ENCODE assay signal across 24 mouse cellular contexts in genomic region chr17:54188997-54189553, GRCm38 (mm10).
DNase-seq lines count a peak whose midpoint lies in the region; ATAC-seq and TF ChIP-seq lines count a peak whose summit lies in the region.
"Had no signal": no experiment of that assay in that cellular context is flagged by ENCODE, and none has a peak within 500 bp of the region (broad histone marks: within the 10 kb centered on the region; RNA-seq: fewer than 3 reads in every experiment).

No protein-coding gene starts in this region.

- TF ChIP-seq POLR2A in embryonic fibroblast, embryonic 13.5 days (IDR thresholded peaks at IDR 0.05; ENCODE audit: low read depth, low read length): no peak
- no peak for TF ChIP-seq POLR2A in cerebellum, adult 2 months (IDR thresholded peaks at IDR 0.05; ENCODE audit: borderline replicate concordance, insufficient read depth, low read length)

- H3K9me3 ChIP-seq in kidney, postnatal 0 days (replicated peaks; ENCODE audit: low read length): no peaks in the 10 kb centered on the region
- no peaks in the 10 kb centered on the region for H3K9me3 ChIP-seq in lung, embryonic 16.5 days (ENCODE audit: control insufficient read depth, low read length)
- H3K9me3 ChIP-seq: embryonic facial prominence, embryonic 15.5 days; forebrain, embryonic 15.5 days; heart, embryonic 10.5 days; hindbrain, embryonic 12.5 days had no signal

- DNase-seq in kidney, postnatal 0 days (ENCODE audit: low spot score): peak; percentile 87
- no peak for DNase-seq in kidney, adult 18-20 months
- DNase-seq in lung, adult 18-20 months: no peak
- DNase-seq in NIH3T3 (ENCODE audit: low read depth): peak; percentile 2
- DNase-seq in heart, adult 11 months: no peak
- DNase-seq in cerebellum, adult 2 months: no peak
- DNase-seq: adrenal gland, postnatal 10 days; B cell, adult 2 months; cerebellum, adult 11 months; cerebellum, adult 9-10 months; cerebellum, postnatal 36 days; gastrocnemius, postnatal 36 days; heart, adult 18-20 months; heart, postnatal 10 days; heart, postnatal 4 days had no signal

- ATAC-seq in kidney, postnatal 0 days (replicated peaks; ENCODE audit: low FRiP score, low read depth): no peak
- ATAC-seq in lung, embryonic 16.5 days (ENCODE audit: low read depth): peak; percentile 52; the same call in 1 of the 2 replicates
- ATAC-seq: CD4-positive, CD25-positive, alpha-beta regulatory T cell, adult 4 months; forebrain, embryonic 15.5 days; hindbrain, embryonic 16.5 days had no signal

- no peak overlapping the region for H3K27ac ChIP-seq in kidney, postnatal 0 days
- H3K27ac ChIP-seq in lung, embryonic 16.5 days (ENCODE audit: low read length): no peak overlapping the region
- peak overlapping the region; percentile 65 for H3K27ac ChIP-seq in embryonic fibroblast, embryonic 13.5 days (ENCODE audit: insufficient read depth, low read length)
- H3K27ac ChIP-seq in cerebellum, adult 2 months (ENCODE audit: insufficient read depth, low read length): no peak overlapping the region
- H3K27ac ChIP-seq: embryonic facial prominence, embryonic 15.5 days; forebrain, embryonic 15.5 days; heart, embryonic 10.5 days; hindbrain, embryonic 12.5 days had no signal

- no peaks in the 10 kb centered on the region for H3K4me1 ChIP-seq in kidney, postnatal 0 days (replicated peaks; ENCODE audit: insufficient read depth, low read length)
- no peaks in the 10 kb centered on the region for H3K4me1 ChIP-seq in lung, embryonic 16.5 days (replicated peaks; ENCODE audit: control insufficient read depth, insufficient read depth, low read length)
- no peaks in the 10 kb centered on the region for H3K4me1 ChIP-seq in embryonic fibroblast, embryonic 13.5 days (ENCODE audit: control insufficient read depth, insufficient read depth, low read length)
- no peaks in the 10 kb centered on the region for H3K4me1 ChIP-seq in cerebellum, adult 2 months (ENCODE audit: control insufficient read depth, insufficient read depth, low read length)
- H3K4me1 ChIP-seq: embryonic facial prominence, embryonic 15.5 days; heart, embryonic 10.5 days had no signal

- TF ChIP-seq CTCF in kidney, postnatal 0 days (IDR thresholded peaks at IDR 0.05; ENCODE audit: low read depth): no peak
- no peak for TF ChIP-seq CTCF in embryonic fibroblast, embryonic 13.5 days (IDR thresholded peaks at IDR 0.05; ENCODE audit: borderline replicate concordance, insufficient read depth, low read length)
- TF ChIP-seq CTCF in cerebellum, adult 2 months (IDR thresholded peaks at IDR 0.05; ENCODE audit: borderline replicate concordance, insufficient read depth, low read depth, low read length): no peak

- no peaks in the 10 kb centered on the region for H3K36me3 ChIP-seq in kidney, postnatal 0 days (ENCODE audit: insufficient read depth, low read length)
- H3K36me3 ChIP-seq in lung, embryonic 16.5 days (ENCODE audit: control insufficient read depth, insufficient read depth, low read length): no peaks in the 10 kb centered on the region
- H3K36me3 ChIP-seq: embryonic facial prominence, embryonic 15.5 days; forebrain, embryonic 15.5 days; G1E; heart, embryonic 10.5 days; hindbrain, embryonic 12.5 days had no signal

- H3K9ac ChIP-seq in kidney, postnatal 0 days (ENCODE audit: low read depth, low read length): no peak overlapping the region
- H3K9ac ChIP-seq in lung, embryonic 16.5 days (ENCODE audit: low read length): no peak overlapping the region
- H3K9ac ChIP-seq: embryonic facial prominence, embryonic 15.5 days; forebrain, embryonic 15.5 days; hindbrain, embryonic 12.5 days had no signal

- no peak overlapping the region for H3K4me2 ChIP-seq in kidney, postnatal 0 days (ENCODE audit: low read length)
- no peak overlapping the region for H3K4me2 ChIP-seq in lung, embryonic 16.5 days (ENCODE audit: low read depth, low read length)
- H3K4me2 ChIP-seq: embryonic facial prominence, embryonic 15.5 days; forebrain, embryonic 15.5 days; hindbrain, embryonic 12.5 days had no signal

- no peak overlapping the region for H3K4me3 ChIP-seq in kidney, postnatal 0 days (replicated peaks; ENCODE audit: low read depth, low read length)
- no peak overlapping the region for H3K4me3 ChIP-seq in lung, embryonic 16.5 days (ENCODE audit: low read length)
- no peak overlapping the region for H3K4me3 ChIP-seq in embryonic fibroblast, embryonic 13.5 days (ENCODE audit: insufficient read depth, low read length)
- no peak overlapping the region for H3K4me3 ChIP-seq in cerebellum, adult 2 months (replicated peaks; ENCODE audit: insufficient read depth, low read depth, low read length)
- H3K4me3 ChIP-seq: embryonic facial prominence, embryonic 15.5 days; forebrain, embryonic 15.5 days; heart, embryonic 10.5 days; hindbrain, embryonic 12.5 days had no signal

- no peaks in the 10 kb centered on the region for H3K27me3 ChIP-seq in kidney, postnatal 0 days (ENCODE audit: insufficient read depth, low read length)
- no peaks in the 10 kb centered on the region for H3K27me3 ChIP-seq in lung, embryonic 16.5 days (ENCODE audit: control insufficient read depth, insufficient read depth, low read depth, low read length)
- no peaks in the 10 kb centered on the region for H3K27me3 ChIP-seq in cerebellum, adult 2 months (ENCODE audit: control insufficient read depth, insufficient read depth, low read length)
- H3K27me3 ChIP-seq: embryonic facial prominence, embryonic 15.5 days; forebrain, embryonic 15.5 days; hindbrain, embryonic 12.5 days had no signal

Comparison
In these comparisons a context has a peak if more than half of its experiments do, and no peak if none do; other contexts are left out.
1. DNase-seq: peak in kidney, postnatal 0 days (single experiment) and NIH3T3 (single experiment); none in kidney, adult 18-20 months (single experiment), lung, adult 18-20 months (0 of 2), heart, adult 11 months (single experiment) and cerebellum, adult 2 months (0 of 2).